In genomic region chr19:38478948-38479347, GRCm38 (mm10) we compare ENCODE assay signal across 8 mouse cellular contexts. TPM values are rescaled to one million over a fixed set of nuclear protein-coding genes. Genes with fewer than 3 reads are reported as not detected.
A peak's percentile ranks its signal among the peaks of the same experiment; 100 is the strongest.
DNase-seq lines count a peak whose midpoint lies in the region; ATAC-seq lines count a peak whose summit lies in the region.

No protein-coding gene starts in this region.

- H3K27ac ChIP-seq in forebrain, embryonic 14.5 days (ENCODE audit: low read depth, low read length) = peak overlapping the region; percentile 61
- H3K27ac ChIP-seq in hindbrain, embryonic 10.5 days = peak overlapping the region; percentile 71

- DNase-seq in ovary, adult 18-20 months (ENCODE audit: low spot score) = peak; percentile 8
- no peak for DNase-seq in ovary, postnatal 36 days (ENCODE audit: low spot score)
- peak; percentile 88 for DNase-seq in forebrain, embryonic 14.5 days (ENCODE audit: low spot score)
- DNase-seq in hindbrain, embryonic 10.5 days (ENCODE audit: low spot score) = peak; percentile 62
- peak; percentile 48 for DNase-seq in lung, postnatal 36 days
- peak; percentile 16 for DNase-seq in yolk sac, embryonic 10.5 days (ENCODE audit: low spot score)
- DNase-seq in thymus, adult 18-20 months = no peak
- DNase-seq in cerebellum, adult 9-11 months = no peak

- no peak overlapping the region for H3K9ac ChIP-seq in forebrain, embryonic 14.5 days (ENCODE audit: low read length)

- 5% methylated on average over 7 of the region's 7 CpGs for WGBS in forebrain, embryonic 14.5 days
- 10% methylated on average over 7 of the region's 7 CpGs for WGBS in hindbrain, embryonic 10.5 days

- H3K4me1 ChIP-seq in forebrain, embryonic 14.5 days (ENCODE audit: control insufficient read depth, insufficient read depth, low read length) = peaks cover 18% of the 10 kb centered on the region; the same call in 1 of the 2 replicates
- H3K4me1 ChIP-seq in hindbrain, embryonic 10.5 days (replicated peaks) = peaks cover 62% of the 10 kb centered on the region

- H3K9me3 ChIP-seq in forebrain, embryonic 14.5 days (replicated peaks; ENCODE audit: control insufficient read depth, low read length) = no peaks in the 10 kb centered on the region
- H3K9me3 ChIP-seq in hindbrain, embryonic 10.5 days = no peaks in the 10 kb centered on the region

- peak; percentile 78 for ATAC-seq in forebrain, embryonic 14.5 days

- H3K36me3 ChIP-seq in forebrain, embryonic 14.5 days (ENCODE audit: control insufficient read depth, insufficient read depth, low read length) = no peaks in the 10 kb centered on the region
- H3K36me3 ChIP-seq in hindbrain, embryonic 10.5 days = no peaks in the 10 kb centered on the region

- no peak overlapping the region for H3K4me3 ChIP-seq in forebrain, embryonic 14.5 days (ENCODE audit: low read depth, low read length)
- peak overlapping the region; percentile 9 for H3K4me3 ChIP-seq in hindbrain, embryonic 10.5 days

- H3K27me3 ChIP-seq in forebrain, embryonic 14.5 days (replicated peaks; ENCODE audit: control insufficient read depth, insufficient read depth, low read length) = peaks cover 13% of the 10 kb centered on the region; the same call in 1 of the 2 replicates
- H3K27me3 ChIP-seq in hindbrain, embryonic 10.5 days (ENCODE audit: insufficient read depth, poor library complexity, severe bottlenecking) = peaks cover 38% of the 10 kb centered on the region

- H3K4me2 ChIP-seq in forebrain, embryonic 14.5 days (ENCODE audit: low read length) = 0 out of 2 replicates have a peak overlapping the region, but pooled peaks have one; percentile 6

RNA-seq across cellular contexts. Expression of gene Plce1, which starts 2.0 kb away (rescaled TPM):
- 3.4 and 5.1 TPM in 2 replicates for polyA plus RNA-seq in forebrain, embryonic 14.5 days (2014; fragmentation: Nextera tagmentation; extraction: Ambion mirVana)
- 4.5 and 5.0 TPM in 2 replicates for polyA plus RNA-seq in hindbrain, embryonic 10.5 days (2016; fragmentation: Nextera tagmentation; extraction: Ambion mirVana)

Comparison
In these comparisons a context has a peak if more than half of its experiments do, and no peak if none do; other contexts are left out.
1. DNase-seq: peak in ovary, adult 18-20 months (single experiment), forebrain, embryonic 14.5 days (single experiment), hindbrain, embryonic 10.5 days (single experiment), lung, postnatal 36 days (single experiment) and yolk sac, embryonic 10.5 days (single experiment); none in ovary, postnatal 36 days (single experiment), thymus, adult 18-20 months (0 of 2) and cerebellum, adult 9-11 months (single experiment).